Mouse (Mus musculus): ENCODE data around the gene Eif2ak1.

GRCm38 (mm10) chr5:143908926-143909325 lies 91.3 kb downstream of the Eif2ak1 start:
- TF ChIP-seq ZC3H11A (IDR thresholded peaks at IDR 0.05; ENCODE audit: borderline replicate concordance, low read depth, low read length) (no peak), ZNF384 (IDR thresholded peaks at IDR 0.05; ENCODE audit: low read depth, low read length) (no peak), HCFC1 (IDR thresholded peaks at IDR 0.05; ENCODE audit: borderline replicate concordance, insufficient read depth, low read length) (no peak), MAFK (IDR thresholded peaks at IDR 0.05; ENCODE audit: insufficient read depth, low read depth, low read length) (no peak), CHD2 (IDR thresholded peaks at IDR 0.05; ENCODE audit: low read depth, low read length) (no peak)
